Mouse (Mus musculus) liver, postnatal 0 days (tissue): ENCODE measurements around the gene Sspo. TPM values are rescaled to one million over a fixed set of nuclear protein-coding genes. Genes with fewer than 3 reads are reported as not detected.

Experiments used
- ATAC-seq: fragments of 200-750 bp; cut with Nextera tagmentation; 2 replicates; pipeline ENCODE4 v1.8.0; 2017; ENCODE audit warnings: mild to moderate bottlenecking, moderate library complexity
- DNase-seq: peaks from one replicate; pipeline ENCODE4 v3.0.0-alpha.2; 2016
- H3K27ac ChIP-seq: fragments of 300-500 bp; sonication (generic); 2 replicates; pipeline ENCODE4 v1.5.1; 2014; ENCODE audit warnings: antibody characterized with exemption, moderate library complexity, mild to moderate bottlenecking, low read depth
- H3K27me3 ChIP-seq: fragments of 300-500 bp; sonication (generic); 2 replicates; pipeline ENCODE4 v1.6.1; 2014; ENCODE audit warnings: low read length, control low read depth, mixed read lengths; ENCODE audit not compliant: insufficient read depth
- H3K36me3 ChIP-seq: fragments of 300-500 bp; sonication (generic); replicated peaks from 2 replicates; pipeline ENCODE4 v1.6.1; 2014; ENCODE audit warnings: mild to moderate bottlenecking, control low read depth, low read length, moderate library complexity, mixed read lengths; ENCODE audit not compliant: insufficient read depth
- H3K4me1 ChIP-seq: fragments of 300-500 bp; sonication (generic); 2 replicates; pipeline ENCODE4 v1.6.1; 2014; ENCODE audit warnings: antibody characterized with exemption, mild to moderate bottlenecking, control low read depth; ENCODE audit not compliant: insufficient read depth
- H3K4me2 ChIP-seq: fragments of 300-500 bp; sonication (generic); 2 replicates; pipeline ENCODE4 v1.6.1; 2014; ENCODE audit warnings: low read depth, mild to moderate bottlenecking, low read length, moderate library complexity, mixed read lengths
- H3K4me3 ChIP-seq: fragments of 300-500 bp; sonication (generic); 2 replicates; pipeline ENCODE4 v1.5.1; 2014; ENCODE audit warnings: low read depth, low read length
- H3K9ac ChIP-seq: fragments of 300-500 bp; sonication (generic); replicated peaks from 2 replicates; pipeline ENCODE4 v1.6.1; 2014; ENCODE audit warnings: mild to moderate bottlenecking, moderate library complexity
- H3K9me3 ChIP-seq: fragments of 300-500 bp; sonication (generic); 2 replicates; pipeline ENCODE4 v1.6.1; 2016; ENCODE audit warnings: mild to moderate bottlenecking, control low read depth, low read length, mixed read lengths
- CTCF ChIP-seq: sonication (generic); IDR thresholded peaks from 2 replicates; pipeline ENCODE4 v1.5.1; 2016; ENCODE audit warnings: antibody characterized with exemption, low read depth
- EP300 ChIP-seq: IDR thresholded peaks from 2 replicates; pipeline ENCODE4 v1.6.1; 2016; ENCODE audit warnings: antibody characterized with exemption, low read depth, mild to moderate bottlenecking
- WGBS: fragments of 180-500 bp; shearing (Covaris S2); extraction: QIAGEN DNeasy Blood & Tissue Kit; methylation state at CpG from one replicate; pipeline ENCODE4 v1.1.7; 2014; ENCODE audit not compliant: insufficient replicate concordance; 5-methylcytosine and 5-hydroxymethylcytosine counted together
- polyA plus RNA-seq: library from polyadenylated mRNA; unstranded; fragments of >200 nt; fragmentation: Nextera tagmentation; extraction: Ambion mirVana; gene quantifications from 2 replicates; pipeline ENCODE4 v1.2.1, GENCODE M21; 2015

Sspo gene
- polyA plus RNA-seq, 1 experiment from 2014 or later: 0.06 TPM

- no peak overlapping the region for H3K4me2 ChIP-seq
- 70% methylated on average over 4 of the region's 4 CpGs for WGBS
- H3K9me3 ChIP-seq: no peaks in the 10 kb centered on the region
- peak; percentile 10 for DNase-seq
- H3K36me3 ChIP-seq: no peaks in the 10 kb centered on the region; the same call in none of the 2 replicates
- H3K27ac ChIP-seq: no peak overlapping the region
- no peaks in the 10 kb centered on the region for H3K4me1 ChIP-seq
- no peak for ATAC-seq
- TF ChIP-seq CTCF: no peak
- TF ChIP-seq EP300: no peak
- no peak overlapping the region for H3K4me3 ChIP-seq
- no peaks in the 10 kb centered on the region for H3K27me3 ChIP-seq
- H3K9ac ChIP-seq: no peak overlapping the region
Measured at GRCm38 (mm10) chr6:48412147-48412546, 35.9 kb upstream of the Sspo start.

- Histone ChIP-seq H3K4me1 (no peaks in the 10 kb centered on the region), H3K36me3 (no peaks in the 10 kb centered on the region; the same call in none of the 2 replicates)
- DNase-seq: peak; percentile 7
Measured at GRCm38 (mm10) chr6:48412662-48413061, 35.4 kb upstream of the Sspo start.

GRCm38 (mm10) chr6:48413081-48413480 is 34.9 kb upstream of the Sspo start:
- Histone ChIP-seq H3K9me3 (no peaks in the 10 kb centered on the region), H3K27ac (no peak overlapping the region), H3K4me2 (no peak overlapping the region), H3K4me1 (no peaks in the 10 kb centered on the region), H3K4me3 (no peak overlapping the region), H3K9ac (no peak overlapping the region), H3K27me3 (no peaks in the 10 kb centered on the region), H3K36me3 (no peaks in the 10 kb centered on the region; the same call in none of the 2 replicates)
- 78% methylated on average over 10 of the region's 10 CpGs for WGBS
- ATAC-seq (no peak), DNase-seq (peak; percentile 10)
- no peak for TF ChIP-seq CTCF
- TF ChIP-seq EP300: no peak

More at GRCm38 (mm10) chr6:48412662-48413061, 35.4 kb upstream of the Sspo start:
- no peak for ATAC-seq
- H3K9ac ChIP-seq: no peak overlapping the region
- no peaks in the 10 kb centered on the region for H3K9me3 ChIP-seq
- H3K4me2 ChIP-seq: no peak overlapping the region
- H3K27ac ChIP-seq: no peak overlapping the region
- no peaks in the 10 kb centered on the region for H3K27me3 ChIP-seq
- WGBS: 77% methylated on average over 3 of the region's 3 CpGs
- TF ChIP-seq EP300 (no peak), CTCF (no peak)
- H3K4me3 ChIP-seq: no peak overlapping the region

GRCm38 (mm10) chr6:48414886-48415285 is 33.1 kb upstream of the Sspo start:
- no peak overlapping the region for H3K9ac ChIP-seq
- H3K27ac ChIP-seq: no peak overlapping the region
- no peaks in the 10 kb centered on the region; the same call in none of the 2 replicates for H3K36me3 ChIP-seq
- TF ChIP-seq EP300: no peak
- no peak for TF ChIP-seq CTCF
- H3K4me1 ChIP-seq: no peaks in the 10 kb centered on the region
- ATAC-seq (no peak), DNase-seq (peak; percentile 9)
- no peak overlapping the region for H3K4me2 ChIP-seq
- H3K4me3 ChIP-seq: no peak overlapping the region
- H3K9me3 ChIP-seq: no peaks in the 10 kb centered on the region
- WGBS: 81% methylated on average over 1 of the region's 1 CpGs
- H3K27me3 ChIP-seq: no peaks in the 10 kb centered on the region

GRCm38 (mm10) chr6:48415636-48416035 is 32.4 kb upstream of the Sspo start:
- ATAC-seq (no peak), DNase-seq (peak; percentile 9)
- Histone ChIP-seq H3K27me3 (no peaks in the 10 kb centered on the region), H3K4me3 (no peak overlapping the region), H3K36me3 (no peaks in the 10 kb centered on the region; the same call in none of the 2 replicates), H3K27ac (no peak overlapping the region), H3K9me3 (no peaks in the 10 kb centered on the region), H3K9ac (no peak overlapping the region), H3K4me2 (no peak overlapping the region), H3K4me1 (no peaks in the 10 kb centered on the region)
- 87% methylated on average over 7 of the region's 7 CpGs for WGBS
- no peak for TF ChIP-seq EP300
- TF ChIP-seq CTCF: no peak

- H3K9me3 ChIP-seq: no peaks in the 10 kb centered on the region
- no peak overlapping the region for H3K4me3 ChIP-seq
Measured at GRCm38 (mm10) chr6:48416486-48416885, 31.5 kb upstream of the Sspo start.

More at GRCm38 (mm10) chr6:48416486-48416885, 31.5 kb upstream of the Sspo start:
- Histone ChIP-seq H3K4me1 (no peaks in the 10 kb centered on the region), H3K9ac (no peak overlapping the region), H3K36me3 (no peaks in the 10 kb centered on the region; the same call in none of the 2 replicates), H3K27ac (no peak overlapping the region), H3K27me3 (no peaks in the 10 kb centered on the region), H3K4me2 (no peak overlapping the region)
- ATAC-seq (no peak), DNase-seq (no peak)
- WGBS: 74% methylated on average over 2 of the region's 2 CpGs
- no peak for TF ChIP-seq EP300
- no peak for TF ChIP-seq CTCF
